Mouse (Mus musculus) heart, embryonic 11.5 days (tissue): ENCODE measurements around the gene Sec31a. TPM values are rescaled to one million over a fixed set of nuclear protein-coding genes. Genes with fewer than 3 reads are reported as not detected.

Experiments
- ATAC-seq: fragments of 200-750 bp; cut with Nextera tagmentation; replicated peaks from 2 replicates; pipeline ENCODE4 v1.8.0; 2017; ENCODE audit warnings: moderate library complexity; ENCODE audit not compliant: insufficient number of reproducible peaks, low FRiP score, low TSS enrichment
- H3K27ac ChIP-seq: fragments of 300-500 bp; sonication (generic); 2 replicates; pipeline ENCODE4 v1.5.1; 2014; ENCODE audit warnings: mild to moderate bottlenecking, low read depth, low read length
- H3K27me3 ChIP-seq: fragments of 300-500 bp; sonication (generic); 2 replicates; pipeline ENCODE4 v1.6.1; 2014; ENCODE audit warnings: mild to moderate bottlenecking, low read length, mixed read lengths; ENCODE audit not compliant: control insufficient read depth, insufficient read depth
- H3K36me3 ChIP-seq: fragments of 300-500 bp; sonication (generic); 2 replicates; pipeline ENCODE4 v1.6.1; 2014; ENCODE audit warnings: mild to moderate bottlenecking, low read length, moderate library complexity, mixed read lengths; ENCODE audit not compliant: control insufficient read depth, insufficient read depth
- H3K4me1 ChIP-seq: fragments of 300-500 bp; sonication (generic); 2 replicates; pipeline ENCODE4 v1.6.1; 2014; ENCODE audit warnings: low read length; ENCODE audit not compliant: control insufficient read depth, insufficient read depth
- H3K4me2 ChIP-seq: fragments of 300-500 bp; sonication (generic); 2 replicates; pipeline ENCODE4 v1.6.1; 2014; ENCODE audit warnings: mild to moderate bottlenecking, moderate library complexity
- H3K4me3 ChIP-seq: fragments of 300-500 bp; sonication (generic); 2 replicates; pipeline ENCODE4 v1.5.1; 2014; ENCODE audit warnings: low read depth, low read length
- H3K9ac ChIP-seq: fragments of 300-500 bp; sonication (generic); 2 replicates; pipeline ENCODE4 v1.6.1; 2014; ENCODE audit warnings: mild to moderate bottlenecking, low read depth, low read length, moderate library complexity
- H3K9me3 ChIP-seq: fragments of 300-500 bp; sonication (generic); replicated peaks from 2 replicates; pipeline ENCODE4 v1.6.1; 2016; ENCODE audit warnings: low read length; ENCODE audit not compliant: control insufficient read depth
- WGBS: fragments of 180-500 bp; shearing (Covaris S2); extraction: QIAGEN DNeasy Blood & Tissue Kit; methylation state at CpG from one replicate; pipeline ENCODE4 v1.1.7; 2014; ENCODE audit not compliant: insufficient replicate concordance; 5-methylcytosine and 5-hydroxymethylcytosine counted together
- polyA plus RNA-seq: library from polyadenylated mRNA; unstranded; fragments of >200 nt; fragmentation: Nextera tagmentation; extraction: Ambion mirVana; gene quantifications from 2 replicates; pipeline ENCODE4 v1.2.1, GENCODE M21; 2014

Sec31a gene
- polyA plus RNA-seq, 1 experiment from 2014 or later: 154 TPM

- Histone ChIP-seq H3K27ac (no peak overlapping the region), H3K27me3 (no peaks in the 10 kb centered on the region), H3K4me3 (no peak overlapping the region), H3K4me2 (no peak overlapping the region), H3K4me1 (no peaks in the 10 kb centered on the region), H3K9me3 (no peaks in the 10 kb centered on the region), H3K9ac (no peak overlapping the region), H3K36me3 (peaks cover 35% of the 10 kb centered on the region)
- 50% methylated on average over 1 of the region's 1 CpGs for WGBS
- no peak for ATAC-seq
These were observed 45.1 kb downstream of the Sec31a start for GRCm38 (mm10) chr5:100370919-100371318.

GRCm38 (mm10) chr5:100369825-100370459, 46.1 kb downstream of the Sec31a start:
- peaks cover 36% of the 10 kb centered on the region for H3K36me3 ChIP-seq
- H3K27me3 ChIP-seq: no peaks in the 10 kb centered on the region
- H3K4me2 ChIP-seq: no peak overlapping the region
- no peak overlapping the region for H3K4me3 ChIP-seq
- no peak overlapping the region for H3K27ac ChIP-seq
- 90% methylated on average over 11 of the region's 11 CpGs for WGBS
- no peaks in the 10 kb centered on the region for H3K4me1 ChIP-seq
- no peak for ATAC-seq
- no peaks in the 10 kb centered on the region for H3K9me3 ChIP-seq
- H3K9ac ChIP-seq: no peak overlapping the region

GRCm38 (mm10) chr5:100369093-100369492, 46.9 kb downstream of the Sec31a start:
- no peaks in the 10 kb centered on the region for H3K9me3 ChIP-seq
- H3K27ac ChIP-seq: no peak overlapping the region
- no peak overlapping the region for H3K4me2 ChIP-seq
- H3K4me1 ChIP-seq: no peaks in the 10 kb centered on the region
- WGBS: 86% methylated on average over 6 of the region's 6 CpGs
- H3K27me3 ChIP-seq: no peaks in the 10 kb centered on the region
- no peak overlapping the region for H3K4me3 ChIP-seq
- ATAC-seq: no peak
- H3K36me3 ChIP-seq: peaks cover 36% of the 10 kb centered on the region
- H3K9ac ChIP-seq: no peak overlapping the region

- 82% methylated on average over 5 of the region's 5 CpGs for WGBS
- no peaks in the 10 kb centered on the region for H3K27me3 ChIP-seq
- no peak for ATAC-seq
These were observed 47.5 kb downstream of the Sec31a start for GRCm38 (mm10) chr5:100368527-100368926.

GRCm38 (mm10) chr5:100367051-100367450, 49.0 kb downstream of the Sec31a start:
- H3K36me3 ChIP-seq: peaks cover 40% of the 10 kb centered on the region

More at GRCm38 (mm10) chr5:100368527-100368926, 47.5 kb downstream of the Sec31a start:
- H3K4me1 ChIP-seq: no peaks in the 10 kb centered on the region
- peaks cover 38% of the 10 kb centered on the region for H3K36me3 ChIP-seq
- no peak overlapping the region for H3K27ac ChIP-seq
- no peak overlapping the region for H3K4me2 ChIP-seq
- no peaks in the 10 kb centered on the region for H3K9me3 ChIP-seq
- H3K9ac ChIP-seq: no peak overlapping the region
- H3K4me3 ChIP-seq: no peak overlapping the region

GRCm38 (mm10) chr5:100360296-100360695, 55.7 kb downstream of the Sec31a start:
- Histone ChIP-seq H3K9ac (no peak overlapping the region), H3K4me2 (no peak overlapping the region), H3K27ac (no peak overlapping the region), H3K4me1 (peaks cover 13% of the 10 kb centered on the region), H3K4me3 (no peak overlapping the region), H3K36me3 (peaks cover 20% of the 10 kb centered on the region), H3K27me3 (no peaks in the 10 kb centered on the region), H3K9me3 (no peaks in the 10 kb centered on the region)
- no peak for ATAC-seq
- 81% methylated on average over 6 of the region's 6 CpGs for WGBS

More at GRCm38 (mm10) chr5:100367051-100367450, 49.0 kb downstream of the Sec31a start:
- H3K4me3 ChIP-seq: no peak overlapping the region
- H3K9ac ChIP-seq: no peak overlapping the region
- no peaks in the 10 kb centered on the region for H3K4me1 ChIP-seq
- no peaks in the 10 kb centered on the region for H3K27me3 ChIP-seq
- no peak for ATAC-seq
- H3K9me3 ChIP-seq: no peaks in the 10 kb centered on the region
- H3K27ac ChIP-seq: no peak overlapping the region
- 92% methylated on average over 2 of the region's 2 CpGs for WGBS
- H3K4me2 ChIP-seq: no peak overlapping the region

- WGBS: 54% methylated on average over 8 of the region's 8 CpGs
- no peak for ATAC-seq
- no peak overlapping the region for H3K9ac ChIP-seq
- H3K4me3 ChIP-seq: no peak overlapping the region
- H3K27me3 ChIP-seq: no peaks in the 10 kb centered on the region
- no peak overlapping the region for H3K4me2 ChIP-seq
- no peak overlapping the region for H3K27ac ChIP-seq
- H3K4me1 ChIP-seq: peaks cover 19% of the 10 kb centered on the region
- no peaks in the 10 kb centered on the region for H3K9me3 ChIP-seq
- peaks cover 16% of the 10 kb centered on the region for H3K36me3 ChIP-seq
These were observed 57.7 kb downstream of the Sec31a start for GRCm38 (mm10) chr5:100358334-100358733.

- H3K27ac ChIP-seq: no peak overlapping the region
- H3K36me3 ChIP-seq: no peaks in the 10 kb centered on the region
- ATAC-seq: no peak
- H3K4me2 ChIP-seq: no peak overlapping the region
- no peak overlapping the region for H3K4me3 ChIP-seq
- H3K27me3 ChIP-seq: no peaks in the 10 kb centered on the region
- H3K4me1 ChIP-seq: peaks cover 26% of the 10 kb centered on the region
- H3K9me3 ChIP-seq: no peaks in the 10 kb centered on the region
- no peak overlapping the region for H3K9ac ChIP-seq
- 92% methylated on average over 20 of the region's 20 CpGs for WGBS
These were observed 61.4 kb downstream of the Sec31a start for GRCm38 (mm10) chr5:100354644-100355043.
